Mouse (Mus musculus) B cell, adult 67 days (primary cell): ENCODE measurements around the gene Dstn. TPM values are rescaled to one million over a fixed set of nuclear protein-coding genes. Genes with fewer than 3 reads are reported as not detected.

Experiments
- total RNA-seq, 2 experiments: library from RNA; stranded (reverse); gene quantifications; 4 replicates each; pipeline ENCODE4 v1.2.4; 2023

Gene Dstn
- 10 to 100 TPM; 19.6 to 21.0 TPM for total RNA-seq

DNA sequence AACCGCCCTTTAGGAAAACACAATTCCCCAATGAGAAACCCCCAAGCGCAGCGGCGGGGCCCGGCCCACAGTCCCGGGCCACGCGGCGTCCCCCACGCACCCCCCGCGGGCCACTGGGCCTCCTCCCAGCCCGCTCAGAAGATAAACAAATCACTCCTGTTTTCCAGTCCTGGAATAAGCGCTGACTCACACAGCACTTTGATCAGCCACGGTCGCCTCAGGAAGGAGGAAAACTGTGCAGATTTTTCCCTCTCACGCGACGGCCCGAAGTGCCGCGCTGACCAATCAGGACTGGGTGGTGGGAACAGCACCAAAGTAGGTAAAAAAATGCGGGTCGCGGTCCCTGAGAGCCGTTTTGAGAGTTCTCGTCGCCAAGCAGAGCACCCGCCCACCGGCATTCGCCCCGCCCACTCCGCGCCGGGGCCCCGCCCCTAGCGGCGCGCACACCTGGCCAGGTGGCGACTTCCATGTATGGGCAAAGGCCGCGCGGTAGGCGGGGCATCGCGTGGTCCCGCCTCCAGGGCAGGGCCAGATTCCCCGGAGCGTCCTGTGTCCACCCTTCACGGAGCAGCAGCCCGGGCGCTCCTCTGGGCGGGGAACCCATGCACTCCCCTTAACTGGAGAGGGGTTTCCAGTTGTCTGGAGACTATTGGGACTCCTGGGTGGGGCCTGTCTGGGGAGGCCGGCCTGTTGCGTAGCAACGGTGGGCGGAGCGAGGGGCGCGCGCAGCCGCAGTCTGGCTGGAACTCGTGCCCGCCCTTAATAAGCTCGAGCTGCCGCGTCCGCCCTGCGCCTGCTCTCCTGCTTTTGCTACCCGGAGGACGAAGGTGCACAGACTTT lies at the start of gene Dstn:
TSS of gene Dstn (plus strand) at position 561 of the 840 bp plus-strand sequence.

Other genes starting within 250 kb of the Dstn start
- under 1 TPM; 0.32 to 0.44 TPM for gene Bfsp1, start 52.1 kb upstream of the Dstn start, total RNA-seq
- 100 to 1,000 TPM; 144 to 158 TPM for gene Rrbp1, start 95.9 kb downstream of the Dstn start, total RNA-seq
- not detected for gene Banf2, start 117.7 kb downstream of the Dstn start, total RNA-seq